Mouse (Mus musculus) layer of hippocampus, adult 18-20 months (tissue): Measurements from ENCODE around the gene Ube2v1. TPM values are rescaled to one million over a fixed set of nuclear protein-coding genes. Genes with fewer than 3 reads are reported as not detected.
A peak's percentile ranks its signal among the peaks of the same experiment; 100 is the strongest.

Source experiments
- DNase-seq, 2 experiments: peaks; one replicate each; pipeline ENCODE4 v3.0.0; 2022; ENCODE audit warnings: low spot score in 2 of 2
- total RNA-seq, 2 experiments: library from RNA; stranded (reverse); gene quantifications; 2 replicates each; pipeline ENCODE4 v1.2.3; 2021

Ube2v1 gene
- total RNA-seq, 2 experiments from 2014 or later, result 235 to 247 TPM

DNA sequence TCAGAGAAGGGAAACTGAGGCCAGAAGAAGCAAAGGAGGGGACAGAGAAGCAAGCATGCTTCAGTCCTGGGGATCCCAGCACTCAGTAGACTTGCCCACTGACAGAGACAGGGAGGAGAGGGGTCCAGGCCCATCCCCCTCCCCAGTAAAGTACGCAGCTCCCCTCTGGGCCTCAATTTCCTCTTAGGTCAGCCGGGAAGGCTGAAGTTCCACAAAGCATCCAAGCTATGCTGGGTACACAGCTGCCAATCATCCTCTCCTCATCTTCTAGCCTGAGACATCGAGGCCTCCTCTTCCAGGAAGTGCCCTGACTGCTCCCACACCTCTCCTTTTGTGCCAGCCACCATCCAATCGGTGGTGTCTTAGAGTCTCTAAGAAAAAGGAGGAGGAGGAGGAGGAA lies 35.6 kb downstream of the Ube2v1 start:
- DNase-seq, result no peak

DNA sequence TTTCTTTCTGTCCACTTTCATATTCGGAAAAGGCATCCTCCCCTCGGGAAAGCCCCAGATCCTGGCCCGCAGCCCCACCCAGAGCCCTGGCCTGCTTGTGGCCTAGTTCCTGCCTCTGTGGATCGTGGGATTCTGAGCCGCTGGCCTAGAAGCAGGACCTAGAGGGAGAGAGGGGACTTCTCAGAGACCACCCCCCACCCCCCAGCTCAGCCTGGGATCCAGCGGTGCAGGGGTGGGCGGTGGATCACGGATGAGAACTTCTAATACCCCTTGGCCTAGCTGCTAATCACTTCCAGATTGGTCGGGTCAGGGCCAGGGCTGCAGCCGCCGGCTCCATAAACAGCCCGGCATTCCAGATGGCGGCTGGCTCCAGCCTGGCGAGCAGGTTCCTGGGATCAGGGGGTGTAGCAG lies 36.1 kb downstream of the Ube2v1 start:
- DNase-seq, result no peak

DNA sequence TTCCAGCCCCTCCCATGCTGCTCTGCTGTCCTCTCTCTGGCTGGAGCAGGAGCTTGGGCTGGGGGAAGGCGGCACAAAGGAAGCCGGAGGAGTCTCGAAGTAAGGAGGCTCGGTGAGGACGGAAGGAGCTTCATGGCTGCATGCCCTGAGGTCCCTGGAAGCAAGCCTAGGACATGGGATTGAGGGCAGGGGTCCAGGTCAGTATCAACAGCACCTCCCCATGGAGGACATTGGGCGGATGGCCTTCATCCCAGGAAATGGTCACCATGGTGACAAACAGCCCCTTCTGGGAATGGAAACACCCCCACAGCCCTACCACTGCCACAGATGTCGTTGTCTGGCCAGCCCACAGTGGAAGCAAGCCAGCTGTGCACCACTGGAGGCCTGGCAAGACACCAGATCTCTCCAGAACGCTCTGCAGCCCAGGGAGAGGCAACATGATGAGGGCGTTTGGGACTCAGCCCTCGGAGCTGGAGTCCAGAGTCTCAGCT lies 37.4 kb downstream of the Ube2v1 start:
- peak; percentile 48 to 69 for DNase-seq

- no peak for DNase-seq
Observed at GRCm38 (mm10) chr2:167593551-167594250, 38.2 kb downstream of the Ube2v1 start.

DNA sequence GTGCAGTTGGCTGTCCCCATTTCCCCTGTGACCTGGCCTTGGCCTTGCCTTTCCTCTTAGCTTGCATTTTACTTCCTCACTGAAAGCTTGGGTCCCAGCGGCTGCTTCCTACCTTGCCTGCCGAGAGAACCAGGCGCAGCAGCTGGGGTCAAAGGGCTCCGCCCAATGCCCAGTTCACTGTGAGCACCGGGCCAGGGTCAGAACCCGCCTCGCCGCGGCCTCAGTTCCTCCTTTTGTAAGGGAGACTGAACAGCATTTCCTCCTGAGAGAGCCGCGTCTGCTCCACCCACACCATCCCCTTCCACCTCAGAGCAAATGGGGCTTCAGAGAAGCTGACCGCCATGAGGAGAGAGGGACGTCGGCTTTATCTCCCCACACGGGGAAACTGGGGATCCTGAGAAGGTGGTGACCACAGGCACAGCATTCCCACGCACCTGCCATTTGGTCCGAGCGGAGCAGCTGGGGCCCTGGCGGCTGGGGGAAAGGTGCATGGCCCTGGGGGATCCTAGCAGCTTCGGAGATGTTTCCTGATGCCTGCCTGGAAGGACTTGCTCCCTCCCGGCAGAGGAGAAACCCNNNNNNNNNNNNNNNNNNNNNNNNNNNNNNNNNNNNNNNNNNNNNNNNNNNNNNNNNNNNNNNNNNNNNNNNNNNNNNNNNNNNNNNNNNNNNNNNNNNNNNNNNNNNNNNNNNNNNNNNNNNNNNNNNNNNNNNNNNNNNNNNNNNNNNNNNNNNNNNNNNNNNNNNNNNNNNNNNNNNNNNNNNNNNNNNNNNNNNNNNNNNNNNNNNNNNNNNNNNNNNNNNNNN lies 42.9 kb downstream of the Ube2v1 start:
- DNase-seq, result no peak

- DNase-seq, result no peak
Observed at GRCm38 (mm10) chr2:167586976-167587375, 44.9 kb downstream of the Ube2v1 start.

DNA sequence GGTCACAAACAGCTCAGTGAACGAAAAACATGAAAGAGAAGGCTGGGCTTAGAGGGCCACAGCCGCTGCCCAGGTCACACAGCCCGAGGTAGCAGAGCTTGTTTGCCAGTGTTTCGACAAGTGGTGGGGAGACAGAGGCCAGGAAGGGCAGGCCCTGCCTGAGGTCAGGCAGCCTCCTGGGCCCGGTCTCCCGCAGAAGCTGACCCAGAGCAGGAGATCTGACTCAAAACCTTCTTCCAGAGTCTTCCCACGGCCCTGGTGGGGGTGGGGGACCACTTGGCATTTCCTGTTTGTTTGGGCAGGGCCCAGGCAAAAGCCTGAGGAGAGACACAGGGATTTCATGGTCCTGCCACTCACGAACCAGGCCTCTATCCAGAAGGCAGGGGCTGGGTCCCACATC lies 45.9 kb downstream of the Ube2v1 start:
- no peak for DNase-seq

GRCm38 (mm10) chr2:167585273-167585672 lies 46.6 kb downstream of the Ube2v1 start:
- no peak for DNase-seq

DNA sequence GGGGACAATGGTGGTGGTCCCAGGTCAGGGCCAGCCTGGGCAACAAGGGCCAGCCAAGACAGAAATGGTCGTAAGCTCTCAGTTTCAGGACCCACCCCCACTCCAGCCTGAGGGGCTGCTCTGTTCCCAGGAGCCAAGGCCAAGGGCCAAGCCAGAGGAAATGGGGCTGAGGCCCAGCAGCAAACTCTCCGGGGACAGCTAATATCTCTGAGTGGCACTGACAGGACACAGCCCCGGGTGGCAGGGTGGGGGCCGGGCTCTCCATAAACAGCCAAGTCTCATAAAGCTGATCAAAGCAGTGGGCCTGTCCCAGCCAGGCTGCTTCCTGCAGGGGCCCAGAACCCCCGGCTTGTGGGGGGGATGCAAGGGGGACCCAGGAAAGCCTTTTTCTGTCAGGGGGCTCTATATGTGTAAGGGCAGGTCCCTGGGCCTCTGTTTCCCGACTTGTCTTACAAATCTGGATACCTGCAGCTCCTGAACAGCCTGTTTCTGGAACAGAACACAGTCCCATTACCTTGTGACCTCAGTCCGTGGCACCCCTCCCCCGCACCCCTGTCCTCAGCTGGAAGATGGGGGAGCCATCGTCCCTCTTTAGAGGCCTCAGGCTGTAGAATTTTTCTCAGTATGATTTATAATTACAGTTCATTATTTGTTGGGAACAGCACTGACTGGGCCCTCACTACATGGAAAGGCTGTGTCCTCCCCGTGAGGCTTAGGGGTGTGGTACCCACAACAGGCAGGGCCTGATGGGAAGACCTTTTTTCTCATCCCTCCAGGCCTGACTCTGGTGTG lies 48.5 kb downstream of the Ube2v1 start:
- no peak for DNase-seq

- DNase-seq, result no peak
Observed at GRCm38 (mm10) chr2:167578521-167578920, 53.4 kb downstream of the Ube2v1 start.

GRCm38 (mm10) chr2:167577186-167577785 lies 54.6 kb downstream of the Ube2v1 start:
- DNase-seq, result no peak

GRCm38 (mm10) chr2:167576121-167576620 lies 55.7 kb downstream of the Ube2v1 start:
- no peak for DNase-seq

GRCm38 (mm10) chr2:167575581-167575980 lies 56.3 kb downstream of the Ube2v1 start:
- no peak for DNase-seq

DNA sequence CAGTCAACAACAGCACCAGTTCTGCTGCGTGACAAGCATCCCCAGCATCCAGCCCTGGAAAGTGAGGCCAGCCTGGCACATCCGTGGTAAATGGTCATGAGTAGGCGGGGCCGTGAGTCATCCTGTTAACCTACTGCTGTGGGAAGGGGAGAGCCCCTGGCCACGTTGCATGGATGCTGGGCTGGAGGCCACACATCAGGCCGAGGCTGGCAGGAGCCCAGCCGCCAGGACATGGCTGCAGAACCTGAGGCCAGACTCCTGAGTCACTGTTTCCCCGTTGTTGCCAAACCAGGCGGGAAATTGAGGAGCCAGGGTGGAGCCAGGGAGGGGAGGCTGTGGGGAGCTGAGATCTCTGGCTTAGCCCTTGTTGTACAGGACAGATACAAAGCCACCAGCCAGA lies 57.1 kb downstream of the Ube2v1 start:
- DNase-seq, result no peak

- DNase-seq, result no peak
Observed at GRCm38 (mm10) chr2:167571442-167572220, 60.3 kb downstream of the Ube2v1 start.

- no peak for DNase-seq
Observed at GRCm38 (mm10) chr2:167570815-167571214, 61.1 kb downstream of the Ube2v1 start.

DNA sequence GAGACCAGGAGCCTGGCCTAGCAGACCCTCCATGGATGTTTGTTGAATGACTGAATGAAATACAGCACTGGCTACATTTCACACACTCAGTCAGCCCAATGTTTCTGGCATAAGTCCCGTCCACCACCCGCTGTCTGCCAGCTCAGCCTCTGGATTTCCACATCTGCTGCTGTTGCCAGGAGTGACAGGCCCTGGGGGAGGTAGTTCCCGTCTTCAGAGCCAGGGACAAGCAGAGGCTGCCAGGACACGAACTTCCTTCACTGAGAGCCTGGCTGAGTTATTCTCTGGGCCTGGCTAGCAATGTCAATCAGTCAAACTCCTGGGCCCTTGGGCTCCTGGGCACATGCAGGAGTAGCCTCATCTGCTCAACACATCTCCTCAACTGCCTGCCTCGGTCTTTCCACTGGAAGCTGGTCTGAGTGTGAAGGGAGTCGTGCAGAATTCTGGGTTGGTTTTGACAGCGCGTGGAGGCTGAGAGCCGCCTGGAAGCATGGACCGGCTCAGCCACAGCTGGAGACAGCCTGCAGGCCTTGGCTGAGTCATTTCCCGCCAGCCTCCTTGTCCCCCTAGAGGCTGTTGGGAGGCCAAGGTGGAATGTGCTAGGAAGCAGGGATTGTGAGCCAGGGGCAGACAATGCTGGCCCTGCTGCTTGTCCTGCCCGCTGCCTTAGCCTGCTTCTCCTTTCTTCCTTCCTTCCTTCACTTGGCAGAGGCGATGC lies 61.8 kb downstream of the Ube2v1 start:
- DNase-seq, result peak in 1 of 2 experiments; percentile 22

- no peak for DNase-seq
Observed at GRCm38 (mm10) chr2:167568112-167568511, 63.8 kb downstream of the Ube2v1 start.

- no peak for DNase-seq
Observed at GRCm38 (mm10) chr2:167565682-167566081, 66.2 kb downstream of the Ube2v1 start.

- DNase-seq, result no peak
Observed at GRCm38 (mm10) chr2:167565312-167565656, 66.6 kb downstream of the Ube2v1 start.
